Mouse (Mus musculus) layer of hippocampus, adult 9-10 months (tissue): ENCODE data around the gene AC161166.1.

ENCODE experiments used
- DNase-seq: peaks from one replicate; pipeline ENCODE4 v3.0.0; 2022; ENCODE audit warnings: low spot score

AC161166.1 gene

GRCm38 (mm10) chr7:24512355-24512754 lies at the start of gene AC161166.1:
AC161166.1 (minus strand) TSS chr7:24512455.
- DNase-seq, result no peak

GRCm38 (mm10) chr7:24561450-24561849 lies 49.2 kb upstream of the AC161166.1 start:
- no peak for DNase-seq

GRCm38 (mm10) chr7:24555786-24556185 lies 43.5 kb upstream of the AC161166.1 start:
- no peak for DNase-seq

GRCm38 (mm10) chr7:24551985-24552759 lies 39.9 kb upstream of the AC161166.1 start:
- no peak for DNase-seq

- DNase-seq, result no peak
Observed at GRCm38 (mm10) chr7:24547534-24548036, 35.3 kb upstream of the AC161166.1 start.

- peak; percentile 96 for DNase-seq
Observed at GRCm38 (mm10) chr7:24546634-24547389, 34.6 kb upstream of the AC161166.1 start.

- DNase-seq, result no peak
Observed at GRCm38 (mm10) chr7:24546068-24546614, 33.9 kb upstream of the AC161166.1 start, which contains the start of the genes Pinlyp and Xrcc1. Pinlyp (minus strand) TSS chr7:24546118. Xrcc1 (plus strand) TSS chr7:24546289.

- no peak for DNase-seq
Observed at GRCm38 (mm10) chr7:24544506-24544905, 32.3 kb upstream of the AC161166.1 start.

GRCm38 (mm10) chr7:24539686-24540085 lies 27.4 kb upstream of the AC161166.1 start:
- no peak for DNase-seq

GRCm38 (mm10) chr7:24538701-24539100 lies 26.4 kb upstream of the AC161166.1 start:
- no peak for DNase-seq

GRCm38 (mm10) chr7:24538154-24538553 lies 25.9 kb upstream of the AC161166.1 start:
- no peak for DNase-seq

GRCm38 (mm10) chr7:24537591-24537990 lies 25.3 kb upstream of the AC161166.1 start:
- DNase-seq, result no peak

GRCm38 (mm10) chr7:24537081-24537480 lies 24.8 kb upstream of the AC161166.1 start:
- no peak for DNase-seq

GRCm38 (mm10) chr7:24534301-24534700 lies 22.0 kb upstream of the AC161166.1 start:
- DNase-seq, result no peak

- no peak for DNase-seq
Observed at GRCm38 (mm10) chr7:24533806-24534205, 21.6 kb upstream of the AC161166.1 start.

GRCm38 (mm10) chr7:24533031-24533571 lies 20.8 kb upstream of the AC161166.1 start:
- no peak for DNase-seq

- DNase-seq, result no peak
Observed at GRCm38 (mm10) chr7:24531211-24531971, 19.1 kb upstream of the AC161166.1 start.

- DNase-seq, result peak; percentile 96
Observed at GRCm38 (mm10) chr7:24530062-24530931, 18.0 kb upstream of the AC161166.1 start, which contains the start of gene Irgq. Irgq (plus strand) TSS chr7:24530689.

- no peak for DNase-seq
Observed at GRCm38 (mm10) chr7:24529580-24529979, 17.3 kb upstream of the AC161166.1 start.

GRCm38 (mm10) chr7:24528861-24529260 lies 16.6 kb upstream of the AC161166.1 start:
- no peak for DNase-seq
